Mouse (Mus musculus): ENCODE measurements around the gene Lysmd4. TPM values are rescaled to one million over a fixed set of nuclear protein-coding genes. Genes with fewer than 3 reads are reported as not detected.

The Lysmd4 gene
- polyA plus RNA-seq (2012; rRNA removed), result 8.1 and 11.1 TPM in 2 replicates

DNA sequence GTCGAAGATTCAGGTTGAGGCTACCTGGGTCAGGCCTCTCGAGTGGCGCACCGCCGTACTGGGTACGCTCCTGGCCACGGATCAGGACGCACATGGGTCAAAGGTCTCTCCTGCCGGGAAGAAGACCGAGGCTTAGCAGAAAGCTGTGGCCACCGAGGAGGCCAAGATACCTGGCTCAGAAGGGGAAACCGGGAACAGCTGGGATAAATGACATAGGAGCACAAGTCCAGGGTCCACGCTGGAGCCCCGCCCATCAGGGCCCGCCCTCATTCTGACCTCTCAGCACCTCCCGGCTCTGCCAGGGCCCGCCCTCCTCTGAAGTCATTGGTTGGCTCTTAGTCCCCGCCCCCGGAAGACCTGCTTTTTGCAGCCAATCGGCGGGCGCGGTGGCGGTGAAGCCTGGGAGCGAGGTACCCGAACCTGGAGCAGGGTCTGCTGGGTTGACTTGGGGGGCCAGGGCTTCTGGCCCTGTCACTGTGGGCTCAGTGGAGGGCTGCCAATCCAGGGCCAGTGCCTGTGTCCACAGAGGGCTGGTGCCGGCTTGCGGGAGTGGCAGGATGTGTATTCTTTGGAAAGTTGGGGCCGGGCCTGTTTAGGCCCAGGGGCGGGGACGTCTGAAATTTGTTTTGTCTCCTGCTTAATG lies at the start of gene Lysmd4:
Lysmd4 (plus strand) TSS at position 325 of the 643 bp plus-strand sequence.
- Histone ChIP-seq H3K4me3 (replicated peaks; ENCODE audit: extremely low read depth, low read depth, low read length) (peak within 1 kb of the TSS; percentile 96), H3K4me1 (ENCODE audit: control insufficient read depth, insufficient read depth, low read length) (peaks cover 3% of the 10 kb centered on the region; the same call in 1 of the 2 replicates)
- DNase-seq, result peak; percentile 99
- TF ChIP-seq CTCF (IDR thresholded peaks at IDR 0.05; ENCODE audit: insufficient read depth, low read length) (no peak), POLR2A (IDR thresholded peaks at IDR 0.05; ENCODE audit: borderline replicate concordance, extremely low read depth, low read depth, low read length) (peak; percentile 44; the same call in 1 of the 2 replicates)
- WGBS, result 2% methylated on average over 31 of the region's 31 CpGs

GRCm38 (mm10) chr7:67173522-67174195 lies 48.7 kb upstream of the Lysmd4 start:
- Histone ChIP-seq H3K4me1 (ENCODE audit: control insufficient read depth, insufficient read depth, low read length) (no peaks in the 10 kb centered on the region), H3K4me3 (replicated peaks; ENCODE audit: extremely low read depth, low read depth, low read length) (no peak overlapping the region)
- DNase-seq, result no peak
- WGBS, result 82% methylated on average over 2 of the region's 2 CpGs
- TF ChIP-seq POLR2A (IDR thresholded peaks at IDR 0.05; ENCODE audit: borderline replicate concordance, extremely low read depth, low read depth, low read length), result no peak
- TF ChIP-seq CTCF (IDR thresholded peaks at IDR 0.05; ENCODE audit: insufficient read depth, low read length), result no peak

GRCm38 (mm10) chr7:67183786-67184185 lies 38.6 kb upstream of the Lysmd4 start:
- DNase-seq, result no peak
- WGBS, result 47% methylated on average over 4 of the region's 4 CpGs

GRCm38 (mm10) chr7:67199412-67199811 lies 22.9 kb upstream of the Lysmd4 start:
- Histone ChIP-seq H3K4me1 (ENCODE audit: control insufficient read depth, insufficient read depth, low read length) (no peaks in the 10 kb centered on the region), H3K4me3 (replicated peaks; ENCODE audit: extremely low read depth, low read depth, low read length) (no peak overlapping the region)
- no peak for TF ChIP-seq POLR2A (IDR thresholded peaks at IDR 0.05; ENCODE audit: borderline replicate concordance, extremely low read depth, low read depth, low read length)
- peak; percentile 93 for TF ChIP-seq CTCF (IDR thresholded peaks at IDR 0.05; ENCODE audit: insufficient read depth, low read length)
- WGBS, result 16% methylated on average over 10 of the region's 10 CpGs
- DNase-seq, result peak; percentile 55

More at GRCm38 (mm10) chr7:67183786-67184185, 38.6 kb upstream of the Lysmd4 start:
- Histone ChIP-seq H3K4me3 (replicated peaks; ENCODE audit: extremely low read depth, low read depth, low read length) (no peak overlapping the region), H3K4me1 (ENCODE audit: control insufficient read depth, insufficient read depth, low read length) (no peaks in the 10 kb centered on the region)
- no peak for TF ChIP-seq POLR2A (IDR thresholded peaks at IDR 0.05; ENCODE audit: borderline replicate concordance, extremely low read depth, low read depth, low read length)

- Histone ChIP-seq H3K4me1 (ENCODE audit: control insufficient read depth, insufficient read depth, low read length) (no peaks in the 10 kb centered on the region), H3K4me3 (replicated peaks; ENCODE audit: extremely low read depth, low read depth, low read length) (no peak overlapping the region)
- TF ChIP-seq POLR2A (IDR thresholded peaks at IDR 0.05; ENCODE audit: borderline replicate concordance, extremely low read depth, low read depth, low read length) (no peak), CTCF (IDR thresholded peaks at IDR 0.05; ENCODE audit: insufficient read depth, low read length) (no peak)
- 74% methylated on average over 3 of the region's 3 CpGs for WGBS
- no peak for DNase-seq
Measured at GRCm38 (mm10) chr7:67203625-67204024, 18.7 kb upstream of the Lysmd4 start.

DNA sequence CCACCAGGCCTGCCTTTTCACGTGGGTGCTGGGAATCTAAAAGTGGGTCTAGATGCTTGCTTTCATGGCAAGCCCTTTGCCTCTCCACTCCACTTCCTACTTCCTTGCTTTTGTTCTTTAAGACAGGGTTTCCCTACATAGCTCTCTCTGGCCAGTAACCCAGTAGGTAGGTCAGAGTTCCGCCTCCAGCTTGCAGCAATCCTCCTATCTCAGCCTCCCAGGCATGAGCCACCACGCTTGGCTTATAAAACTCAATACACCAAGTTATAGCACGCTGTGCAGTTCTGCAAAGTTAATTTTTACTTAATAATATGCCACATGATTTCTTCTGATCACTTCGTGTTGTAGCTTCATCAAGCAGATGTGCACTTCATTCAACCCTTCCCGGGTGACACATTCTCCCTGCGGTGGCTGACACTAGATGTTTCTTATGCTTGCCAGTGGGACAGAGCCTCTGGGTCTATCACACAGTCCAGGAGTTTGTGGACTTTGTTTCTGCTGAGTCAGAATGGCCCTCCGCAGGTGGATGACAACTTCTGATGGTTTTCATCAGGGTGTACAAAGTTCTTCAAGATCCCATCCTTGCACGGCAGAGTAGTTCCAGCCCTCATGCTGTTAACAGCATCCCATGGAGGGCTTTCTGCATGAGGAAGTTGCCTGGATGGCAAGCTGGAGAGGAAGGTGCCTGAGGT lies 16.5 kb upstream of the Lysmd4 start:
- DNase-seq, result no peak
- H3K4me1 ChIP-seq (ENCODE audit: control insufficient read depth, insufficient read depth, low read length), result no peaks in the 10 kb centered on the region
- no peak overlapping the region for H3K4me3 ChIP-seq (replicated peaks; ENCODE audit: extremely low read depth, low read depth, low read length)
- TF ChIP-seq CTCF (IDR thresholded peaks at IDR 0.05; ENCODE audit: insufficient read depth, low read length) (no peak), POLR2A (IDR thresholded peaks at IDR 0.05; ENCODE audit: borderline replicate concordance, extremely low read depth, low read depth, low read length) (no peak)
- WGBS, result 86% methylated on average over 9 of the region's 9 CpGs

GRCm38 (mm10) chr7:67206496-67206895 lies 15.8 kb upstream of the Lysmd4 start:
- Histone ChIP-seq H3K4me1 (ENCODE audit: control insufficient read depth, insufficient read depth, low read length) (no peaks in the 10 kb centered on the region), H3K4me3 (replicated peaks; ENCODE audit: extremely low read depth, low read depth, low read length) (no peak overlapping the region)
- TF ChIP-seq CTCF (IDR thresholded peaks at IDR 0.05; ENCODE audit: insufficient read depth, low read length) (no peak), POLR2A (IDR thresholded peaks at IDR 0.05; ENCODE audit: borderline replicate concordance, extremely low read depth, low read depth, low read length) (no peak)
- DNase-seq, result no peak
- WGBS, result 70% methylated on average over 10 of the region's 10 CpGs

DNA sequence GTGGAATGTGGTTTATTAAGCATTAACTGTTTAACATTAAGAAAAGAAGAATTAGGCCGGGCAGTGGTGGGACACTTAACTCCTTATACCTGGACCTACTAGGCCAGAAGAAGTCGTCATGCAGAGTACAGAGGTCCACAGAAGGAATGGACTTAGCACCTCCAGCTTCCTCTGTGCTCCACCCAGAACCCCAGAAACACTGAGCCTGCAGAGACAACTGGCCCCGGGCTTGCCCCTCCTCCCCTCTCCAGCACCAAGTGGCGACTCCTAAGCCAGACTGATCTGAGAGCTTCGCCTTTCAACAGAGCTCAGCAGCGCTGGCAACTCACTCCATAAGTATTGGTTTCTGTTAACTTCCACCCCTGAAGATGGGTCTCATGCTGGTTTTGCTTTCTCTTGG lies 14.6 kb upstream of the Lysmd4 start:
- DNase-seq, result no peak
- Histone ChIP-seq H3K4me1 (ENCODE audit: control insufficient read depth, insufficient read depth, low read length) (no peaks in the 10 kb centered on the region), H3K4me3 (replicated peaks; ENCODE audit: extremely low read depth, low read depth, low read length) (no peak overlapping the region)
- 59% methylated on average over 6 of the region's 6 CpGs for WGBS
- TF ChIP-seq POLR2A (IDR thresholded peaks at IDR 0.05; ENCODE audit: borderline replicate concordance, extremely low read depth, low read depth, low read length), result no peak
- TF ChIP-seq CTCF (IDR thresholded peaks at IDR 0.05; ENCODE audit: insufficient read depth, low read length), result no peak

DNA sequence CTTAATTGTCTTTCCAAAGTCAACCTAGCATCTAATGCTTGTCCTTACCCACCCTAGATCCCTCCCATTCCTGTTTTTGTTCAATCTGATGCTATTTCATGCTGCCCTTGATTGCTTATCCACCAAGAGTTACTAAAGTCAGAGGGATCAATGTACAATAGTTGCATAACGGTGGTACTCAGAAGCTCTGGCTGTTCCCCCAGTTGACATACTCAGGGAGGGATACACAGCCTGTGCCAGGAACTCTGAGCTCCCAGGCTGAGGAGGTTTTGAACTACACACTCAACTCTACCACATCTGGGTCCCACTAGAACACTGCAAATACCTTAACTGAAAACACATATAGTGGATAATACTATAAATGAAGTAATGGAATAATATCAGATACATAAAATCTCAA lies 14.0 kb upstream of the Lysmd4 start:
- no peak for DNase-seq
- Histone ChIP-seq H3K4me3 (replicated peaks; ENCODE audit: extremely low read depth, low read depth, low read length) (no peak overlapping the region), H3K4me1 (ENCODE audit: control insufficient read depth, insufficient read depth, low read length) (no peaks in the 10 kb centered on the region)
- TF ChIP-seq CTCF (IDR thresholded peaks at IDR 0.05; ENCODE audit: insufficient read depth, low read length) (no peak), POLR2A (IDR thresholded peaks at IDR 0.05; ENCODE audit: borderline replicate concordance, extremely low read depth, low read depth, low read length) (no peak)
- 77% methylated on average over 1 of the region's 1 CpGs for WGBS
